9 mouse cellular contexts compared by ENCODE assay signal in the genomic region with DNA sequence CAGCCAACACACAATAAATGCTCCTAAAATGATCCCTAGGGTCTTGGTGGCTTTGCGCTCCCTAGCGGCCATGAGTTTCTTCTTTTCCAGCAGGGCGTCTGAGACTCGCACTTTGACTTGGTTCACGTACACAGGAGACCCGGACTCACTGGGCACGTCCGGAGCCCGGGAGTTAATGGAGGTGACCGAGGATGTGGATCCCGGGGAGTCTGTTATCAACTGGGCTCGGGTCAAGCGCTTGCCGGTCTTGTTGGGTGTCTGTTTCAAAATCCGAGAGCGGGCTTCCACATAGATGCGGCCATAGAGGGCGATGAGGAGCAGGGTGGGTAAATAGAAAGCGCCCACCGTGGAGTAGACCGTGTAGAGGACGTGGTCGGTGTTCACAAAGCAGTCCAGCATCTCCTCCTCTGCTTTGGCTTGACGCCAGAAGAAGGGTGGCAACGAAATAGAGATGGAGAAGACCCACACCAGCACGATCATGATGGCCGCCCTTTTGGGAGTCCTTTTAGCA. TPM values are rescaled to one million over a fixed set of nuclear protein-coding genes. Genes with fewer than 3 reads are reported as not detected.
DNase-seq lines count a peak whose midpoint lies in the region; ATAC-seq and TF ChIP-seq lines count a peak whose summit lies in the region.
"Had no signal": no experiment of that assay in that cellular context is flagged by ENCODE, and none has a peak within 500 bp of the region (broad histone marks: within the 10 kb centered on the region; RNA-seq: fewer than 3 reads in every experiment).

No protein-coding gene starts in this region.

- no peaks in the 10 kb centered on the region for H3K9me3 ChIP-seq in kidney, postnatal 0 days (replicated peaks; ENCODE audit: low read length)
- H3K9me3 ChIP-seq in liver, postnatal 0 days (ENCODE audit: low read length), result no peaks in the 10 kb centered on the region

- peak overlapping the region; percentile 55 for H3K4me3 ChIP-seq in kidney, postnatal 0 days (replicated peaks; ENCODE audit: low read depth, low read length)
- H3K4me3 ChIP-seq in liver, postnatal 0 days (ENCODE audit: low read depth, low read length), result no peak overlapping the region

- TF ChIP-seq EP300 in liver, postnatal 0 days (IDR thresholded peaks at IDR 0.05; ENCODE audit: low read depth), result no peak

- 0 out of 2 replicates have a peak, but pooled peaks cover 8% of the 10 kb centered on the region for H3K4me1 ChIP-seq in kidney, postnatal 0 days (replicated peaks; ENCODE audit: insufficient read depth, low read length)
- H3K4me1 ChIP-seq in liver, postnatal 0 days (ENCODE audit: insufficient read depth), result 0 out of 2 replicates have a peak, but pooled peaks cover 2% of the 10 kb centered on the region

- H3K9ac ChIP-seq in kidney, postnatal 0 days (ENCODE audit: low read depth, low read length), result no peak overlapping the region
- no peak overlapping the region for H3K9ac ChIP-seq in liver, postnatal 0 days (replicated peaks)

- H3K27ac ChIP-seq in kidney, postnatal 0 days, result no peak overlapping the region
- H3K27ac ChIP-seq in liver, postnatal 0 days (ENCODE audit: low read depth), result no peak overlapping the region

- peak overlapping the region; percentile 98 for H3K4me2 ChIP-seq in kidney, postnatal 0 days (ENCODE audit: low read length)
- H3K4me2 ChIP-seq in liver, postnatal 0 days (ENCODE audit: low read depth, low read length), result peak overlapping the region; percentile 66; the same call in 1 of the 2 replicates

- intact Hi-C loops in heart, postnatal 36 days (cut with DNase I), result no loop called here

- H3K27me3 ChIP-seq in kidney, postnatal 0 days (ENCODE audit: insufficient read depth, low read length), result peaks cover 40% of the 10 kb centered on the region
- H3K27me3 ChIP-seq in liver, postnatal 0 days (ENCODE audit: insufficient read depth, low read length), result peaks cover 45% of the 10 kb centered on the region

- TF ChIP-seq CTCF in kidney, postnatal 0 days (IDR thresholded peaks at IDR 0.05; ENCODE audit: low read depth), result peak; percentile 53
- TF ChIP-seq CTCF in liver, postnatal 0 days (IDR thresholded peaks at IDR 0.05; ENCODE audit: low read depth), result peak; percentile 22; the same call in 1 of the 2 replicates

- H3K36me3 ChIP-seq in kidney, postnatal 0 days (ENCODE audit: insufficient read depth, low read length), result no peaks in the 10 kb centered on the region
- H3K36me3 ChIP-seq in liver, postnatal 0 days (replicated peaks; ENCODE audit: insufficient read depth, low read length), result no peaks in the 10 kb centered on the region
- H3K36me3 ChIP-seq: G1E had no signal

- no peak for ATAC-seq in kidney, postnatal 0 days (replicated peaks; ENCODE audit: low FRiP score, low read depth)
- no peak for ATAC-seq in liver, postnatal 0 days

- peak; percentile 7 to 13 for DNase-seq in heart, adult 18-20 months
- no peak for DNase-seq in heart, postnatal 36 days
- peak; percentile 54 to 64 for DNase-seq in adrenal gland, postnatal 36 days
- peak; percentile 16 to 19 for DNase-seq in frontal cortex, postnatal 25 days (ENCODE audit: low spot score in 2 of 2)
- DNase-seq in kidney, postnatal 0 days (ENCODE audit: low spot score), result peak; percentile 24
- DNase-seq in liver, postnatal 0 days, result no peak
- peak; percentile 50 to 55 for DNase-seq in right cerebral cortex, postnatal 10 days (ENCODE audit: low spot score in 2 of 2)
- DNase-seq in ovary, postnatal 10 days (ENCODE audit: low spot score), result no peak

- 3% methylated on average over 27 of the region's 27 CpGs for WGBS in kidney, postnatal 0 days
- WGBS in liver, postnatal 0 days (ENCODE audit: insufficient replicate concordance), result 5% methylated on average over 27 of the region's 27 CpGs

RNA-seq across cellular contexts. Expression of a gene that starts 2.0 kb away (rescaled TPM):
- under 1 TPM; 0.25 to 0.64 TPM for total RNA-seq in heart, adult 18-20 months (2021)
- under 1 TPM; 0.28 to 0.51 TPM for total RNA-seq in heart, postnatal 36 days (2021)
- total RNA-seq in adrenal gland, postnatal 36 days (2021), result 10 to 100 TPM; 10.5 to 14.0 TPM
- 0.11 and 0.17 TPM in 2 replicates for polyA plus RNA-seq in kidney, postnatal 0 days (2015; fragmentation: Nextera tagmentation; extraction: Ambion mirVana)
- polyA plus RNA-seq in liver, postnatal 0 days (2015; fragmentation: Nextera tagmentation; extraction: Ambion mirVana), result not detected in 2 replicates
- polyA plus RNA-seq: G1E had no signal

Comparison
In these comparisons a context has a peak if more than half of its experiments do, and no peak if none do; other contexts are left out.
1. DNase-seq: peak in heart, adult 18-20 months (2 of 2), adrenal gland, postnatal 36 days (2 of 2), frontal cortex, postnatal 25 days (2 of 2), kidney, postnatal 0 days (single experiment) and right cerebral cortex, postnatal 10 days (2 of 2); none in heart, postnatal 36 days (0 of 2), liver, postnatal 0 days (single experiment) and ovary, postnatal 10 days (single experiment).
2. RNA of a gene that starts 2.0 kb away (total RNA-seq): 10.5 to 14.0 TPM in adrenal gland, postnatal 36 days; 0.25 to 0.64 TPM in heart, adult 18-20 months and 0.28 to 0.51 TPM in heart, postnatal 36 days; every median in the first group is over 4 times any median in the second.